In genomic region chr19:18255074-18255684, GRCm38 (mm10) we compare ENCODE assay signal across 13 mouse cellular contexts.
DNase-seq lines count a peak whose midpoint lies in the region; ATAC-seq and TF ChIP-seq lines count a peak whose summit lies in the region.
"Had no signal": no experiment of that assay in that cellular context is flagged by ENCODE, and none has a peak within 500 bp of the region (broad histone marks: within the 10 kb centered on the region; RNA-seq: fewer than 3 reads in every experiment).

No protein-coding gene starts in this region.

- peak overlapping the region; percentile 63; the same call in 1 of the 2 replicates for H3K27ac ChIP-seq in embryonic facial prominence, embryonic 13.5 days
- H3K27ac ChIP-seq in hindbrain, embryonic 16.5 days (ENCODE audit: low read depth, low read length): no peak overlapping the region
- H3K27ac ChIP-seq in midbrain, embryonic 15.5 days: no peak overlapping the region

- intact Hi-C loops in left cerebral cortex, postnatal 36 days (cut with DNase I): no loop called here

- peak; percentile 41 for DNase-seq in embryo, embryonic 11 days
- DNase-seq in embryo, embryonic 9.5 days (ENCODE audit: extremely low spot score): no peak
- no peak for DNase-seq in left cerebral cortex, postnatal 36 days (ENCODE audit: low spot score in 2 of 2)
- DNase-seq in lung, adult 2 months: no peak
- no peak for DNase-seq in left cerebral cortex, adult 8-10 months (ENCODE audit: low spot score in 2 of 2)
- DNase-seq: adrenal gland, adult 8-10 months; cerebellum, adult 2 months; right cerebral cortex, postnatal 4 days; thymus, postnatal 14 days had no signal

- peaks cover 5% of the 10 kb centered on the region; the same call in 1 of the 2 replicates for H3K4me1 ChIP-seq in embryonic facial prominence, embryonic 13.5 days
- H3K4me1 ChIP-seq in hindbrain, embryonic 16.5 days (ENCODE audit: control insufficient read depth, insufficient read depth, low read depth, low read length): no peaks in the 10 kb centered on the region
- H3K4me1 ChIP-seq in midbrain, embryonic 15.5 days: no peaks in the 10 kb centered on the region
- H3K4me1 ChIP-seq in lung, adult 2 months (ENCODE audit: control insufficient read depth, insufficient read depth, low read length): no peaks in the 10 kb centered on the region

- 0 out of 2 replicates have a peak overlapping the region, but pooled peaks have one; percentile 17 for H3K9ac ChIP-seq in embryonic facial prominence, embryonic 13.5 days
- no peak overlapping the region for H3K9ac ChIP-seq in hindbrain, embryonic 16.5 days (ENCODE audit: low read depth, low read length)
- no peak overlapping the region for H3K9ac ChIP-seq in midbrain, embryonic 15.5 days

- H3K4me3 ChIP-seq in embryonic facial prominence, embryonic 13.5 days: peak overlapping the region; percentile 25
- no peak overlapping the region; the same call in 1 of the 2 replicates for H3K4me3 ChIP-seq in hindbrain, embryonic 16.5 days (ENCODE audit: low read length)
- peak overlapping the region; percentile 17 for H3K4me3 ChIP-seq in midbrain, embryonic 15.5 days
- no peak overlapping the region for H3K4me3 ChIP-seq in lung, adult 2 months (replicated peaks; ENCODE audit: extremely low read depth, low read depth, low read length)

- 40% methylated on average over 14 of the region's 14 CpGs for WGBS in embryonic facial prominence, embryonic 13.5 days
- WGBS in hindbrain, embryonic 16.5 days: 56% methylated on average over 14 of the region's 14 CpGs
- 55% methylated on average over 14 of the region's 14 CpGs for WGBS in midbrain, embryonic 15.5 days
- 80% methylated on average over 14 of the region's 14 CpGs for WGBS in lung, adult 2 months

- no peak for TF ChIP-seq CTCF in lung, adult 2 months (IDR thresholded peaks at IDR 0.05; ENCODE audit: insufficient read depth, low read length)

- ATAC-seq in embryonic facial prominence, embryonic 13.5 days (ENCODE audit: insufficient number of reproducible peaks, insufficient read depth, low FRiP score, low TSS enrichment, low read depth): no peak
- ATAC-seq in hindbrain, embryonic 16.5 days: no peak
- ATAC-seq in midbrain, embryonic 15.5 days (replicated peaks): peak; percentile 63
- ATAC-seq: lung, postnatal 0 days had no signal

- H3K27me3 ChIP-seq in embryonic facial prominence, embryonic 13.5 days: no peaks in the 10 kb centered on the region
- H3K27me3 ChIP-seq in hindbrain, embryonic 16.5 days (replicated peaks; ENCODE audit: control insufficient read depth, insufficient read depth, low read length): no peaks in the 10 kb centered on the region
- no peaks in the 10 kb centered on the region for H3K27me3 ChIP-seq in midbrain, embryonic 15.5 days (replicated peaks)

- H3K4me2 ChIP-seq in embryonic facial prominence, embryonic 13.5 days: peak overlapping the region; percentile 54
- H3K4me2 ChIP-seq in hindbrain, embryonic 16.5 days (ENCODE audit: low read length): peak overlapping the region; percentile 48
- H3K4me2 ChIP-seq in midbrain, embryonic 15.5 days: peak overlapping the region; percentile 8

- no peaks in the 10 kb centered on the region for H3K9me3 ChIP-seq in embryonic facial prominence, embryonic 13.5 days
- H3K9me3 ChIP-seq in hindbrain, embryonic 16.5 days (ENCODE audit: control insufficient read depth, low read length): no peaks in the 10 kb centered on the region
- H3K9me3 ChIP-seq in midbrain, embryonic 15.5 days: no peaks in the 10 kb centered on the region

- TF ChIP-seq POLR2A in lung, adult 2 months (IDR thresholded peaks at IDR 0.05; ENCODE audit: borderline replicate concordance, extremely low read depth, low read depth, low read length): no peak

- no peaks in the 10 kb centered on the region for H3K36me3 ChIP-seq in embryonic facial prominence, embryonic 13.5 days
- no peaks in the 10 kb centered on the region for H3K36me3 ChIP-seq in hindbrain, embryonic 16.5 days (ENCODE audit: control insufficient read depth, insufficient read depth, low read length)
- no peaks in the 10 kb centered on the region for H3K36me3 ChIP-seq in midbrain, embryonic 15.5 days (replicated peaks)

Comparison
In these comparisons a context has a peak if more than half of its experiments do, and no peak if none do; other contexts are left out.
1. H3K4me3 ChIP-seq: peak in embryonic facial prominence, embryonic 13.5 days (single experiment) and midbrain, embryonic 15.5 days (single experiment); none in hindbrain, embryonic 16.5 days (single experiment) and lung, adult 2 months (single experiment).
2. Peak in every context shown above with its lines, with median percentiles within 50 percentile points of each other: H3K4me2 ChIP-seq.